Mouse (Mus musculus): ENCODE data around the gene Smim1.
A peak's percentile ranks its signal among the peaks of the same experiment; 100 is the strongest.

Gene Smim1

GRCm38 (mm10) chr4:154025641-154026440 lies at the start of gene Smim1:
TSS of gene Smim1 (minus strand) at chr4:154026230.
- DNase-seq = peak; percentile 48

- no peak for DNase-seq
These were observed 45.9 kb upstream of the Smim1 start for GRCm38 (mm10) chr4:154071941-154072340.

GRCm38 (mm10) chr4:154071521-154071920 lies 45.5 kb upstream of the Smim1 start:
- no peak for DNase-seq

GRCm38 (mm10) chr4:154070896-154071295 lies 44.9 kb upstream of the Smim1 start:
- peak; percentile 16 for DNase-seq

GRCm38 (mm10) chr4:154064827-154065773 lies 39.1 kb upstream of the Smim1 start:
- peak; percentile 27 for DNase-seq

GRCm38 (mm10) chr4:154057696-154058095 lies 31.7 kb upstream of the Smim1 start:
- no peak for DNase-seq

- DNase-seq = no peak
These were observed 30.6 kb upstream of the Smim1 start for GRCm38 (mm10) chr4:154056661-154057060.

GRCm38 (mm10) chr4:154056046-154056445 lies 30.0 kb upstream of the Smim1 start:
- DNase-seq = no peak

GRCm38 (mm10) chr4:154055482-154055881 lies 29.5 kb upstream of the Smim1 start:
- no peak for DNase-seq

- DNase-seq = no peak
These were observed 27.0 kb upstream of the Smim1 start for GRCm38 (mm10) chr4:154053065-154053464.

- DNase-seq = no peak
These were observed 25.4 kb upstream of the Smim1 start for GRCm38 (mm10) chr4:154051401-154051800.

GRCm38 (mm10) chr4:154045837-154046236 lies 19.8 kb upstream of the Smim1 start:
- DNase-seq = no peak

GRCm38 (mm10) chr4:154042577-154042976 lies 16.5 kb upstream of the Smim1 start, which contains the start of gene Ccdc27:
TSS of gene Ccdc27 (minus strand) at chr4:154042677.
- no peak for DNase-seq

- DNase-seq = no peak
These were observed 11.1 kb upstream of the Smim1 start for GRCm38 (mm10) chr4:154037123-154037522.

GRCm38 (mm10) chr4:154028646-154029045 lies 2.6 kb upstream of the Smim1 start:
- DNase-seq = no peak

- no peak for DNase-seq
These were observed 2.0 kb upstream of the Smim1 start for GRCm38 (mm10) chr4:154028066-154028465.

- no peak for DNase-seq
These were observed 371 bp upstream of the Smim1 start for GRCm38 (mm10) chr4:154026441-154026761.

GRCm38 (mm10) chr4:154024729-154025521 lies 1.1 kb downstream of the Smim1 start:
- no peak for DNase-seq

GRCm38 (mm10) chr4:154023754-154024601 lies 2.1 kb downstream of the Smim1 start:
- no peak for DNase-seq

- no peak for DNase-seq
These were observed 3.2 kb downstream of the Smim1 start for GRCm38 (mm10) chr4:154022844-154023243.

- DNase-seq = no peak
These were observed 3.6 kb downstream of the Smim1 start for GRCm38 (mm10) chr4:154022407-154022806.

- DNase-seq = no peak
These were observed 4.6 kb downstream of the Smim1 start for GRCm38 (mm10) chr4:154021432-154021831.

Data from cerebellum, adult 8-10 months (tissue).